Mouse (Mus musculus) neural tube, embryonic 12.5 days (tissue): ENCODE results near the gene Lsm6. TPM values are rescaled to one million over a fixed set of nuclear protein-coding genes. Genes with fewer than 3 reads are reported as not detected.

Experiments used
- ATAC-seq: fragments of 200-750 bp; cut with Nextera tagmentation; 2 replicates; pipeline ENCODE4 v1.8.0; 2017; ENCODE audit warnings: low read depth, mild to moderate bottlenecking, moderate TSS enrichment, moderate library complexity; ENCODE audit not compliant: low FRiP score
- H3K27ac ChIP-seq: fragments of 300-500 bp; sonication (generic); 2 replicates; pipeline ENCODE4 v1.5.1; 2016
- H3K27me3 ChIP-seq: fragments of 300-500 bp; sonication (generic); replicated peaks from 2 replicates; pipeline ENCODE4 v1.6.1; 2016; ENCODE audit warnings: mild to moderate bottlenecking
- H3K36me3 ChIP-seq: fragments of 300-500 bp; sonication (generic); 2 replicates; pipeline ENCODE4 v1.6.1; 2016; ENCODE audit warnings: mild to moderate bottlenecking
- H3K4me1 ChIP-seq: fragments of 300-500 bp; sonication (generic); 2 replicates; pipeline ENCODE4 v1.6.1; 2016
- H3K4me2 ChIP-seq: fragments of 300-500 bp; sonication (generic); replicated peaks from 2 replicates; pipeline ENCODE4 v1.6.1; 2016; ENCODE audit warnings: mild to moderate bottlenecking
- H3K4me3 ChIP-seq: fragments of 300-500 bp; sonication (generic); 2 replicates; pipeline ENCODE4 v1.5.1; 2016
- H3K9ac ChIP-seq: fragments of 300-500 bp; sonication (generic); 2 replicates; pipeline ENCODE4 v1.6.1; 2016; ENCODE audit warnings: mild to moderate bottlenecking
- H3K9me3 ChIP-seq: fragments of 300-500 bp; sonication (generic); 2 replicates; pipeline ENCODE4 v1.6.1; 2016; ENCODE audit warnings: mild to moderate bottlenecking
- WGBS: fragments of 180-500 bp; shearing (Covaris S2); methylation state at CpG from one replicate; pipeline ENCODE4 v1.1.7; 2016; 5-methylcytosine and 5-hydroxymethylcytosine counted together
- polyA plus RNA-seq: library from polyadenylated mRNA; unstranded; fragments of >200 nt; fragmentation: Nextera tagmentation; extraction: Ambion mirVana; gene quantifications from 2 replicates; pipeline ENCODE4 v1.2.1, GENCODE M21; 2016

The Lsm6 gene
- polyA plus RNA-seq, 1 experiment from 2014 or later: 191 TPM

GRCm38 (mm10) chr8:78797985-78798384 lies 23.0 kb downstream of the Lsm6 start:
- Histone ChIP-seq H3K27me3 (no peaks in the 10 kb centered on the region), H3K4me2 (no peak overlapping the region), H3K27ac (no peak overlapping the region), H3K36me3 (no peaks in the 10 kb centered on the region), H3K9ac (0 out of 2 replicates have a peak overlapping the region, but pooled peaks have one; percentile 13), H3K9me3 (no peaks in the 10 kb centered on the region), H3K4me3 (no peak overlapping the region), H3K4me1 (no peaks in the 10 kb centered on the region)
- 88% methylated on average over 7 of the region's 7 CpGs for WGBS
- ATAC-seq: no peak

DNA sequence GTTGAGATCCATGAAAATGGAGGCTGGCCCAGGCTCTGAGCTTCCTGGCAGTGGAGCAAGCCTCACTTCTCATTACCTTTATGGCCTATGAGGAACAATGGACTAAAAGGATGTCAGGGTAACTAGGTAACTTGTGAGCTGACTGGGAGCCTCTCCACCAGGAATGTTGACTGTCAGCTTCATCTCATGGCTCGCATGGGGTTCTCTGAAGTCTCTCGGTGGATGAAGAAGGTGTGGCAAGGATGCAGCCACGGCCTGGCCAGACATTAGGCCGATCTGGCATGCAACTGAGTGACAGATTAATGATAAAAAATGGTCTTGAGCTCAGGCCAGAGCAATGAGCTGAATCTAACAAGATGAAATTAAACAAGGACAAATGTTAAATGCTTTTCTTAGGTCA lies 27.7 kb downstream of the Lsm6 start:
- Histone ChIP-seq H3K9me3 (no peaks in the 10 kb centered on the region), H3K27me3 (no peaks in the 10 kb centered on the region), H3K4me2 (no peak overlapping the region), H3K36me3 (no peaks in the 10 kb centered on the region), H3K4me3 (no peak overlapping the region), H3K9ac (no peak overlapping the region), H3K4me1 (no peaks in the 10 kb centered on the region), H3K27ac (no peak overlapping the region)
- WGBS: 83% methylated on average over 4 of the region's 4 CpGs
- no peak for ATAC-seq

GRCm38 (mm10) chr8:78776816-78777215 lies 44.1 kb downstream of the Lsm6 start:
- Histone ChIP-seq H3K27me3 (no peaks in the 10 kb centered on the region), H3K27ac (no peak overlapping the region), H3K36me3 (no peaks in the 10 kb centered on the region), H3K9ac (no peak overlapping the region), H3K9me3 (no peaks in the 10 kb centered on the region), H3K4me3 (no peak overlapping the region), H3K4me1 (no peaks in the 10 kb centered on the region), H3K4me2 (no peak overlapping the region)
- WGBS: 90% methylated on average over 9 of the region's 9 CpGs
- no peak for ATAC-seq

- Histone ChIP-seq H3K9me3 (no peaks in the 10 kb centered on the region), H3K4me3 (no peak overlapping the region), H3K27ac (no peak overlapping the region), H3K4me1 (no peaks in the 10 kb centered on the region), H3K4me2 (no peak overlapping the region), H3K9ac (no peak overlapping the region), H3K27me3 (no peaks in the 10 kb centered on the region), H3K36me3 (no peaks in the 10 kb centered on the region)
- no peak for ATAC-seq
- WGBS: 83% methylated on average over 7 of the region's 7 CpGs
Measured at GRCm38 (mm10) chr8:78771256-78771655, 49.7 kb downstream of the Lsm6 start.

- no peak overlapping the region for H3K9ac ChIP-seq
- H3K27me3 ChIP-seq: no peaks in the 10 kb centered on the region
- no peaks in the 10 kb centered on the region for H3K9me3 ChIP-seq
- ATAC-seq: no peak
- WGBS: 94% methylated on average over 3 of the region's 3 CpGs
- no peaks in the 10 kb centered on the region for H3K4me1 ChIP-seq
- no peak overlapping the region for H3K4me2 ChIP-seq
- H3K4me3 ChIP-seq: no peak overlapping the region
- H3K36me3 ChIP-seq: no peaks in the 10 kb centered on the region
- H3K27ac ChIP-seq: no peak overlapping the region
Measured at GRCm38 (mm10) chr8:78770584-78770983, 50.4 kb downstream of the Lsm6 start.

DNA sequence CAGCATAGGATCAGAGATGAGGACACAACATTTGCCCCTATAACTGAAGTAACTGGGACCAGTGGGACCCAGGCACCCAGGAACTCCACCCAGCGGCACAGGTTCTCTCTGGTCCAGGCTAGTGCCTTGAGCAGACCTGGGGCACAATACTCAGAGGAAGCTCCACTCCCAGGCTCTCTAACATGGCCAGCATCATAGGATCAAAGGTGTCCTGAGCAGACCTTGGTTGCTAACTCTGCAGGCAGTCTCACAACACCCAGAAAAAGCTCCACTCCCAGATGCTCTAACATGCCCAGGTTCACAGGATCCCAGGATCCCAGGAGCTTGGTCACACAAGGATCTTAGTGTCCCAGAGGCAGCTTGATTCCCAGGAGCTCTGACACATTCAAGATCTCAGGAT lies 55.4 kb downstream of the Lsm6 start:
- Histone ChIP-seq H3K36me3 (no peaks in the 10 kb centered on the region), H3K4me1 (no peaks in the 10 kb centered on the region), H3K4me3 (no peak overlapping the region), H3K9ac (no peak overlapping the region), H3K27ac (no peak overlapping the region), H3K27me3 (no peaks in the 10 kb centered on the region), H3K4me2 (no peak overlapping the region), H3K9me3 (0 out of 2 replicates have a peak, but pooled peaks cover 3% of the 10 kb centered on the region)
- no peak for ATAC-seq
- 92% methylated on average over 1 of the region's 1 CpGs for WGBS

- Histone ChIP-seq H3K4me3 (no peak overlapping the region), H3K27ac (no peak overlapping the region), H3K9me3 (0 out of 2 replicates have a peak, but pooled peaks cover 3% of the 10 kb centered on the region), H3K4me1 (no peaks in the 10 kb centered on the region), H3K4me2 (no peak overlapping the region), H3K9ac (no peak overlapping the region), H3K36me3 (no peaks in the 10 kb centered on the region), H3K27me3 (no peaks in the 10 kb centered on the region)
- ATAC-seq: no peak
Measured at GRCm38 (mm10) chr8:78764976-78765375, 56.0 kb downstream of the Lsm6 start.

GRCm38 (mm10) chr8:78759139-78759538 lies 61.8 kb downstream of the Lsm6 start:
- Histone ChIP-seq H3K4me2 (no peak overlapping the region), H3K4me3 (no peak overlapping the region), H3K9ac (no peak overlapping the region), H3K27me3 (no peaks in the 10 kb centered on the region), H3K4me1 (no peaks in the 10 kb centered on the region), H3K27ac (no peak overlapping the region), H3K36me3 (no peaks in the 10 kb centered on the region), H3K9me3 (peaks cover 9% of the 10 kb centered on the region; the same call in 1 of the 2 replicates)
- ATAC-seq: no peak

GRCm38 (mm10) chr8:78754986-78755385 lies 66.0 kb downstream of the Lsm6 start:
- H3K4me1 ChIP-seq: no peaks in the 10 kb centered on the region
- 77% methylated on average over 4 of the region's 4 CpGs for WGBS
- peaks cover 6% of the 10 kb centered on the region; the same call in 1 of the 2 replicates for H3K9me3 ChIP-seq
- H3K36me3 ChIP-seq: no peaks in the 10 kb centered on the region
- H3K27ac ChIP-seq: no peak overlapping the region
- no peak overlapping the region for H3K9ac ChIP-seq
- ATAC-seq: no peak
- H3K4me2 ChIP-seq: no peak overlapping the region
- no peaks in the 10 kb centered on the region for H3K27me3 ChIP-seq
- H3K4me3 ChIP-seq: no peak overlapping the region

Other genes with a start within 250 kb of the Lsm6 start
- 11.4 TPM in 2 replicates for gene Zfp827, start 207.3 kb upstream of the Lsm6 start, polyA plus RNA-seq